Mouse (Mus musculus): ENCODE measurements around the gene Creb5. TPM values are rescaled to one million over a fixed set of nuclear protein-coding genes. Genes with fewer than 3 reads are reported as not detected.

The Creb5 gene
- polyA plus RNA-seq, 1 experiment: 1.5 TPM

DNA sequence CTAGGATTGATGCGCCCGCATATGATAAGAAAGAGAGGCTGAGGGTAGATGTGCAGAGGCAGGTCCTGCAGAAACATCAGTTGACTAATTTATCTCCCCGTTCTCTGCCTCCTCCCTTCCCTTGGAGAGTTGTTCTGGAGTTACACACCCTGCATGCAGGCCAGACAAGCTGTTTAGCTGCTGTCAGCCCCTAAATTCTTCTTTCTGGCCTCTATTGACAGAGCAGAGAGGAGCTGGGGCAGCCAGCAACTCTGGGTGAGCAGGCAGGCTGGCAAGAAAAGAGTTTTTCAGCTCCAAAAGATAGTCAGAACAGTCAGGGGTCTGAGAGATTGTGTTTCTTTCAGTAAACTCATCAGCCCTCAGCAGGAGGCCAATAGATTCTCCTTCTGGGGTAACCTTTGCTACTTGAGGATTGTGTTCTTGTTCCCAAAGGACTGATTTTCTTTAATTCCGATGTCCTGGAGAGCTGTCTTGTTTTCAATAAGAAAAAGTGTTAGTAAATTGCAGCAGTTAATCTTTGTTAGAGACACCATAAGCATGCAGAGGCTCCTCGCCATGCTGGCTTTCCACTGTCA lies 230.4 kb downstream of the Creb5 start:
- no peaks in the 10 kb centered on the region for H3K79me3 ChIP-seq (ENCODE audit: low read depth)
- TF ChIP-seq CEBPB (IDR thresholded peaks at IDR 0.05; ENCODE audit: low read depth) (no peak), MAX (IDR thresholded peaks at IDR 0.05) (no peak), MYOD1 (IDR thresholded peaks at IDR 0.05; ENCODE audit: control insufficient read depth, insufficient read length, low read depth) (no peak), FOSL1 (IDR thresholded peaks at IDR 0.05; ENCODE audit: insufficient read depth, low read length, poor library complexity, severe bottlenecking) (no peak)
- no peak overlapping the region for H3K4me3 ChIP-seq (ENCODE audit: insufficient read depth, poor library complexity, severe bottlenecking)
- H3K27me3 ChIP-seq (ENCODE audit: control insufficient read depth, insufficient read depth, insufficient read length): no peaks in the 10 kb centered on the region
- no peak overlapping the region for H3ac ChIP-seq (ENCODE audit: control insufficient read depth, insufficient read length, low read depth)
- no peaks in the 10 kb centered on the region for H3K36me3 ChIP-seq (ENCODE audit: control insufficient read depth, insufficient read depth)
- no peaks in the 10 kb centered on the region for H3K79me2 ChIP-seq (ENCODE audit: control insufficient read depth, insufficient read depth)

DNA sequence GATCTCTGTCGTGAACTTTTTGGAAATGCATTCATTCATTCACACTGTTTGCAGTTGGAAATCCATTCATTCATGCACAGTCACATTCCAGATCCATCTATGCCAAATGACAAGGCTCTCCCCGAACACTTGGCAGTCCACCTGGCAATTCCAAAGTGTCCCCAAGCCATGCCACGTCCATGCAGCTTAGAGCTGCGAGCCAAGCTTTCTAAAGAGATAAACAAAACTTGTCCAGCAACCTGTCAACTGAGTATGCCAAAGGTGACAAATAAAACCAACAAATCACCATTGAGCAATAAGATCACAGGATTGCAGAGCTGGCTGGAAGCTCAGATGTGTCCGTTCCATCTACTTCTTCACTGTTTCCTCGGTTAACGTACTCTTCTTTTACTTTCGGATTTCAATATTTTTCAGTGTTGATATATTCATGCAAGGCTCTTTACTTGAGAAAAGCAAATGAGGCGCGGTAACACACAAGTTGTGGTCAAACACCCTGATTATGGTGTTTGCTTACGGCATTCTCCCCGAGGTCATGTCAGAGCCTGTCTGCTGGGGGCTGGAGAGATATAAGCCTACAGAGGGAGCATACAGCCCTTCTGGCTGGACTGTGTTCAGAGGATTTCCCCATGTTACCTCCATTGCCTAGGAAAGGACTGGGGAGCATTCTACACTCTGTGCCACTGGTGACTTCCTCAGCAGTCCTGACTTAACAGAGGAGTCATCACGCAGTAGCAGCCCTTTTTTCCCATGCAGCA lies 236.8 kb downstream of the Creb5 start:
- Histone ChIP-seq H3ac (ENCODE audit: control insufficient read depth, insufficient read length, low read depth) (no peak overlapping the region), H3K79me2 (ENCODE audit: control insufficient read depth, insufficient read depth) (no peaks in the 10 kb centered on the region), H3K79me3 (ENCODE audit: low read depth) (no peaks in the 10 kb centered on the region), H3K36me3 (ENCODE audit: control insufficient read depth, insufficient read depth) (no peaks in the 10 kb centered on the region), H3K27me3 (ENCODE audit: control insufficient read depth, insufficient read depth, insufficient read length) (no peaks in the 10 kb centered on the region), H3K4me3 (ENCODE audit: insufficient read depth, poor library complexity, severe bottlenecking) (no peak overlapping the region)
- TF ChIP-seq CEBPB (IDR thresholded peaks at IDR 0.05; ENCODE audit: low read depth): no peak
- TF ChIP-seq MAX (IDR thresholded peaks at IDR 0.05): no peak
- no peak for TF ChIP-seq MYOD1 (IDR thresholded peaks at IDR 0.05; ENCODE audit: control insufficient read depth, insufficient read length, low read depth)
- TF ChIP-seq FOSL1 (IDR thresholded peaks at IDR 0.05; ENCODE audit: insufficient read depth, low read length, poor library complexity, severe bottlenecking): no peak
- no peak for TF ChIP-seq USF1 (IDR thresholded peaks at IDR 0.05; ENCODE audit: low read depth)
- no peak for TF ChIP-seq CTCF (IDR thresholded peaks at IDR 0.05; ENCODE audit: control insufficient read depth, insufficient read depth, insufficient read length)
- no peak for TF ChIP-seq MYOG (IDR thresholded peaks at IDR 0.05; ENCODE audit: control insufficient read depth, extremely low read depth, insufficient read length)

DNA sequence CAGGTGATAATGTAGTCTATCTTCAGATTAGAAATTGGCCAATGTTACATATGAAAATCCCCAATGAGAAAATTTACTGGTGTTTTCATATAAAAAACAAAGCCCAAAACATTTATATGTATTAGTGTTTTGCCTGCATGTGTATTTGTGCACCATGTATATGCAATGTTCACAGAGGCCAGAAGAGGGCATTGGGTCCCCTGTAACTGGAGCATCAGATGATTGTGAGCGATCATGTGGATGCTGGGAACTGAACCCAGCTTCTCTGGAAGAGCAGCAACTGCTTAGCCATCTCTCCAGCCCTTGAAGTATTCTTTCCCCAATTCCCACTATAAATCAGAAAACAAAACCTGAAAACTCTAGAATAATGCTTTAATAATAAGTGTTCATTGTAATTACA lies 239.4 kb downstream of the Creb5 start:
- Histone ChIP-seq H3ac (ENCODE audit: control insufficient read depth, insufficient read length, low read depth) (no peak overlapping the region), H3K4me3 (ENCODE audit: insufficient read depth, poor library complexity, severe bottlenecking) (no peak overlapping the region), H3K79me3 (ENCODE audit: low read depth) (no peaks in the 10 kb centered on the region), H3K27me3 (ENCODE audit: control insufficient read depth, insufficient read depth, insufficient read length) (no peaks in the 10 kb centered on the region), H3K79me2 (ENCODE audit: control insufficient read depth, insufficient read depth) (no peaks in the 10 kb centered on the region), H3K36me3 (ENCODE audit: control insufficient read depth, insufficient read depth) (no peaks in the 10 kb centered on the region)
- no peak for TF ChIP-seq CTCF (IDR thresholded peaks at IDR 0.05; ENCODE audit: control insufficient read depth, insufficient read depth, insufficient read length)
- no peak for TF ChIP-seq CEBPB (IDR thresholded peaks at IDR 0.05; ENCODE audit: low read depth)
- no peak for TF ChIP-seq FOSL1 (IDR thresholded peaks at IDR 0.05; ENCODE audit: insufficient read depth, low read length, poor library complexity, severe bottlenecking)
- no peak for TF ChIP-seq MAX (IDR thresholded peaks at IDR 0.05)
- no peak for TF ChIP-seq MYOG (IDR thresholded peaks at IDR 0.05; ENCODE audit: control insufficient read depth, extremely low read depth, insufficient read length)
- TF ChIP-seq USF1 (IDR thresholded peaks at IDR 0.05; ENCODE audit: low read depth): no peak
- no peak for TF ChIP-seq MYOD1 (IDR thresholded peaks at IDR 0.05; ENCODE audit: control insufficient read depth, insufficient read length, low read depth)

DNA sequence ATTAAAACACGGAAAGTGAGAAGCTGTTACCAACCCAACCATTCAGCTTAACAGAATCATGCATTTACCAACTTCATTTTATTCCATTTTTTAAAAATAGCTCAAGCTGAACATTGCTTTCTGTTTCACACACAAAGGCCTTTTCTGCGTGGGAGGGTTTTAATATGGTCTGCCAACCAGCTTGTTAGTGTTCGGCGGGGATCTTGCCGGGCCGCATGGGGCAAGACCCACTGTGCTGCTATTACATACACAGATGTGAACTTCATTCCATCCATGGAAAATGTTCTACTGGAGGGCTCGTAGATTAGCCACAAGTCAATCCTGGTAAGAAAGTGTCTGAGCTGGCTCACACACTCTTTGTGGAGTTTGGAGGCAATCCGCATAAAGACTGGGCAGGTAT lies 243.7 kb downstream of the Creb5 start:
- Histone ChIP-seq H3K4me3 (ENCODE audit: insufficient read depth, poor library complexity, severe bottlenecking) (no peak overlapping the region), H3K79me2 (ENCODE audit: control insufficient read depth, insufficient read depth) (no peaks in the 10 kb centered on the region), H3K79me3 (ENCODE audit: low read depth) (no peaks in the 10 kb centered on the region), H3K27me3 (ENCODE audit: control insufficient read depth, insufficient read depth, insufficient read length) (no peaks in the 10 kb centered on the region), H3K36me3 (ENCODE audit: control insufficient read depth, insufficient read depth) (no peaks in the 10 kb centered on the region), H3ac (ENCODE audit: control insufficient read depth, insufficient read length, low read depth) (no peak overlapping the region)
- TF ChIP-seq MYOD1 (IDR thresholded peaks at IDR 0.05; ENCODE audit: control insufficient read depth, insufficient read length, low read depth) (no peak), USF1 (IDR thresholded peaks at IDR 0.05; ENCODE audit: low read depth) (no peak), MYOG (IDR thresholded peaks at IDR 0.05; ENCODE audit: control insufficient read depth, extremely low read depth, insufficient read length) (no peak), CTCF (IDR thresholded peaks at IDR 0.05; ENCODE audit: control insufficient read depth, insufficient read depth, insufficient read length) (no peak), MAX (IDR thresholded peaks at IDR 0.05) (no peak), FOSL1 (IDR thresholded peaks at IDR 0.05; ENCODE audit: insufficient read depth, low read length, poor library complexity, severe bottlenecking) (no peak), CEBPB (IDR thresholded peaks at IDR 0.05; ENCODE audit: low read depth) (no peak)

DNA sequence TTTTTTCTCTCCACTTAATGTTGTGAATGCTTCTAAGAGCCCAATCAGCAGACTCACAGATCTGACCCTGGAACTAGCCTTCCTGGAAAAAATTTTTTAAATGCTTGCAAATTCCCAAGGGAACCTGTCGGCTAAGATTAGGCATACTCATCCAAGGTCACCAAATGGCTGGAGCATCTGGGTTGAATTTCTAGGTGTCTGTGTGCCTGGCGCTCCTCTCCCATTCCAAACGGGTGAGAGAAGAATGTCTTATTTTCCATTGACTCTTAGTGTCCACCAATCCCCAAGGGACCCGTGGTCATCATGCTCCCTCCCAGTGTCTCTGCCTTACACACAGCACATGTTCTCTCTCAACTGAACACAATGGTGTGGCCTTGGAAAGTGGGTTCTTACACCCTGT lies 244.4 kb downstream of the Creb5 start:
- Histone ChIP-seq H3ac (ENCODE audit: control insufficient read depth, insufficient read length, low read depth) (no peak overlapping the region), H3K4me3 (ENCODE audit: insufficient read depth, poor library complexity, severe bottlenecking) (no peak overlapping the region), H3K27me3 (ENCODE audit: control insufficient read depth, insufficient read depth, insufficient read length) (no peaks in the 10 kb centered on the region), H3K36me3 (ENCODE audit: control insufficient read depth, insufficient read depth) (no peaks in the 10 kb centered on the region), H3K79me2 (ENCODE audit: control insufficient read depth, insufficient read depth) (no peaks in the 10 kb centered on the region), H3K79me3 (ENCODE audit: low read depth) (no peaks in the 10 kb centered on the region)
- TF ChIP-seq CTCF (IDR thresholded peaks at IDR 0.05; ENCODE audit: control insufficient read depth, insufficient read depth, insufficient read length) (no peak), USF1 (IDR thresholded peaks at IDR 0.05; ENCODE audit: low read depth) (no peak), FOSL1 (IDR thresholded peaks at IDR 0.05; ENCODE audit: insufficient read depth, low read length, poor library complexity, severe bottlenecking) (no peak), MYOG (IDR thresholded peaks at IDR 0.05; ENCODE audit: control insufficient read depth, extremely low read depth, insufficient read length) (no peak)
